Mouse (Mus musculus): ENCODE results near the gene Acsl6.

GRCm38 (mm10) chr11:54307139-54307816 lies 3.7 kb downstream of the Acsl6 start:
- no peak for TF ChIP-seq EP300 (IDR thresholded peaks at IDR 0.05; ENCODE audit: low read depth)
- TF ChIP-seq CTCF (IDR thresholded peaks at IDR 0.05; ENCODE audit: low read depth), result peak; percentile 69

Measured in liver, embryonic 14.5 days (tissue).